Mouse (Mus musculus): ENCODE results near the gene Gm11084.

DNA sequence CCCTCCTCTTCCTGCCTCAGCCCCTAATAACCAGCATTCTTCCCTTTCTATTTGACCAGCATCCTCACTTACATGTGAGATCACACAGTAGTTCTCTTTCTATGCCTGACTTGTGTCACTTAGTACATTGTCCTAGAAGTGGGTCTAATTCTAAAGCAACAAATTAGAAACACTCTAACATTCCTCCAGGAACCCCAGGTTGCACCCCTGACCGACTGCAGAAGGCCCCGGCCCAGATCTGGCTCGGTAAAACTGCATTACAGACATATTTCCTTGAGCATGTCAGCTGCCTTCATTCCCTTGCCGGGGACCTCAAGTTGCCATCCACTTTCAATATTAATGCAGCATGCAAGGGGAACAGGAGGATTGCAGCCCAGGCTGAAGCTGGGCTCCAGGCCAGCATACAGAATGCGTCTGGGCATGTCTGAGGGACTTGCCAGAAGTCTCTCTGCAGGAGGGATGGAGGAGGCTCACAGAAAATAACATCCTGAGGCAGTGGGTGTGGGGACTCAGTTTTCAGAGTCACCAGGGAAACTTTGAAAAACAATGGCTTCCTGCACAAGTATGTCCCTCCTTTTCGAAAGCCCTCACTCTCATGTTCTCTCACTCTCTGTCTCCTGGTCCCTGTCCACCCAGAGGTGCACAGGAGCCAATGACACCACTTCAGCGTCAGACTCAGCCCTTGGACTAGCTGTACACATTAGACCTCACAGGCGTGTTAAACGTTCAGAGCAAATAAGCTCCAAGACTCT lies 9.0 kb upstream of the Gm11084 start:
- TF ChIP-seq CTCF (IDR thresholded peaks at IDR 0.05; ENCODE audit: control insufficient read depth, insufficient read depth, insufficient replicate concordance, low read depth, low read length): no peak
- no peak for TF ChIP-seq POLR2A (IDR thresholded peaks at IDR 0.05; ENCODE audit: control insufficient read depth, low read depth, low read length)

All from testis, adult 2 months (tissue).